Mouse (Mus musculus) adrenal gland, postnatal 14 days (tissue): ENCODE measurements around the gene Ap5z1. TPM values are rescaled to one million over a fixed set of nuclear protein-coding genes. Genes with fewer than 3 reads are reported as not detected.
A peak's percentile ranks its signal among the peaks of the same experiment; 100 is the strongest.

Source experiments
- DNase-seq: peaks from one replicate; pipeline ENCODE4 v3.0.0; 2021; ENCODE audit warnings: mixed read lengths
- total RNA-seq: library from RNA; stranded (reverse); gene quantifications from 2 replicates; pipeline ENCODE4 v1.2.3, GENCODE M21; 2021

Ap5z1 gene
- total RNA-seq, 1 experiment from 2014 or later = 12.5 TPM

GRCm38 (mm10) chr5:142439911-142440432 lies 23.8 kb upstream of the Ap5z1 start:
- no peak for DNase-seq

- DNase-seq = peak; percentile 95
Observed at GRCm38 (mm10) chr5:142440451-142441147, 23.1 kb upstream of the Ap5z1 start.

- no peak for DNase-seq
Observed at GRCm38 (mm10) chr5:142441332-142442044, 22.3 kb upstream of the Ap5z1 start.

DNA sequence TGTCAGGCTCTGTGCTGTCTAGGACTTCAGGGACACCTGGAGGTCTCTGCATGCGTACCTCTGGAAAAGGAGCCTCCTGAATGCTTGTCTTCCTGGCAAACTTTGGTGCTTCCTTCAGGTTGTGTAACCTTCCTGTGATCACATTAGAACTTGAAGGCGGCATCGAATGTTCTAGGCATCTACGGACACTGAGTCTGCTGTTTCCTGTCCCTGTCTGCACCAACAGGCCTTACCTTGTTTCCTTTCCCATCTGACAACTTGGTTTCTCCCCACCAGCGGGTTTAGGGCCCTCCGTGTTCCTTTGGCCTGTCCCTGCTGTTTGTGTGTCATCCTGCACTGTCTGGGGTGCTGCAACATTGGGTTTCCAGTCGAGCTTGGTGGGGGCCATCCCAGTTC lies 21.7 kb upstream of the Ap5z1 start:
- no peak for DNase-seq

DNA sequence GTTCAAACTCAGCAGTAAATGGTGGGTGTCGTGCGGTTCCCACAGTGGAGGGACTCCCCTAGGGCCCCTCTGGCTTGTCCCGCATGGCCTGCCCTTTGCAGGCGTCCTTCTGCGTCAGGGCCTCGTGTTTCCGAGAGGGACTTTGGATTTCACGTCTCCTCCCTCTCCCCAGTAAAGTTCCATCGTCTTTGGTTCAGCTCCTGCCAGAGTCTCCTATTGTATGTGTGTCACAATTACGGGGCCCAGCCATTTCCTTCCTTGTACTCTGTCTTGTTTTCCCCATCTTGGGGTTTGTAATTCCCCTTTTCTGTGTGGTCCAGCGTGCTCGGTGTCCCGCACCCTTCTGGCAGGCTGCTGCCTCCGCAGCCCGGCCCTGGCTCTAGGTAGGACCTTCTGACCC lies 20.2 kb upstream of the Ap5z1 start:
- DNase-seq = no peak

DNA sequence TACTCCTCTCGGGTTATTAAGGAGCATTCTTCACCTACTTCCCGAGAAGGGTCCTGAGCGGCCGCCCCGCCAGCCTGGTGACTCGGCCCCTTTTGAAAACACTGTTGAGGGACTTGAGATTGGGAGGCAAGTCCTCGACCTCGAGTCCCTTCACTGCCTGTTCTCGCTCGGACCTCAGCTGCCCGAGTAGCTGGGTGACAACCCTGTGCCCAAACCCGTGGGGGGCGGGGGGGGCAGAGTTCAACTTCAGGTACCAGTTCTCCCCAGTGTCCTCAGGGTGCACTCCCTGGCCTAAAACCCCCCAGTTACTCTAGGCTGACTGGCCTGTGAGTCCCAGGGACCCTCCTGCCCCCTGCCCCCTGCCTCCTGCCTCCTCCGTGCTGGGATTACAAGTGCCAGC lies 19.8 kb upstream of the Ap5z1 start:
- DNase-seq = no peak

DNA sequence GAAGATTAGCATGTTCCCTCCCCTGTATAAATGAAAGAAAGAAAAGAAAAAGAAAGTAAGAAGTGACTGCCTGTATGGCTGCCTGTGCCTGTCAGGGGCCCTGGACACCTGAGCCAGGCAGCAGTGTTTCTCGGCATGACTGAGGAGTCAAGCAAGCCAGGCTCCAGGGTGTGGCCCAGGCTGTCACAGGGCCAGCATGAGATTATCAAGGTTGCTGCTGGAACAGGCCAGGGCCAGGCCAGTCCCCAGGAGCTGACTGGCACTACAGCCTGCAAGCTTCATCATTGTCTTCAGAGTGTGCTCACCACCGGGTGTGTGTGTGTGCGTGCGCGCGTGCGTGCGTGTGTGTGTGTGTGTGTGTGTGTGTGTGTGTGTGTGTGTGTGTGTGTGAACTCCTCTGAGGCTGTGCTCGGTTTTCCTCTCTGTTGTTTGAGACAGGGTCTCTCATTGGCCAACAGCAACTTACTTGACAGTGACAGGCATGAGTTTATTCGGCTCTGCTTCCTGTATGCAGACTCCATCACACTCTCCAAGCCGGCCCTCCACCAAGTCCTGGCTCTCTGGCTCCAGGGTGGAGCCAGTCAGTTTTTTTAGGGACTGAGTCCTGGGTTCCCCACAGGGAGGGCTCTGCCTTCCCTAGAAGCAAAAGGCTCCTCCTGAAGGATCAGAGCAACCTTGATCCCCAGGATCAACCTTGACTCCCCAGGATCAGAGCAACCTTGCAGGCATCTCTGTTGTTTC lies 18.8 kb upstream of the Ap5z1 start:
- peak; percentile 82 for DNase-seq

GRCm38 (mm10) chr5:142445709-142446108 lies 18.0 kb upstream of the Ap5z1 start:
- peak; percentile 67 for DNase-seq

DNA sequence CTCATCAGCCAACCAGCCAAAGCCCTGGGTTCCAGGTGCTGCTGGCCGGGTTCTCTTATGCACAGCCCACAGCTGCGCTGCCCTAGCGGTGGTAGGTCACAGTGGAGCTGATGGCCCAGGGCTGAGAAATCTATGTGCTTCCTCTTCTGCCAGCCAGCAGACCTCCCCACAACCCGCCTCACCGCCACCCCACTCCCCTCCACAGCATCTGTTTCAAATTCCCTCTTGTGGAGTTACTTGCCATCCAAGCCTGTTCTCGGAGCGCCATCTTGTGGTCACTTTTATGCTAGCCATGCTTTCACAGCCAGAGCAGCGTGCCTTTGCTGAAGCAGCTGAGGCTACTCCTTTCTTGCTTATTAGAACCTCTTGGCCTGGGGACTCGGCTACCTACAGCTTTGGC lies 15.7 kb upstream of the Ap5z1 start:
- peak; percentile 92 for DNase-seq

DNA sequence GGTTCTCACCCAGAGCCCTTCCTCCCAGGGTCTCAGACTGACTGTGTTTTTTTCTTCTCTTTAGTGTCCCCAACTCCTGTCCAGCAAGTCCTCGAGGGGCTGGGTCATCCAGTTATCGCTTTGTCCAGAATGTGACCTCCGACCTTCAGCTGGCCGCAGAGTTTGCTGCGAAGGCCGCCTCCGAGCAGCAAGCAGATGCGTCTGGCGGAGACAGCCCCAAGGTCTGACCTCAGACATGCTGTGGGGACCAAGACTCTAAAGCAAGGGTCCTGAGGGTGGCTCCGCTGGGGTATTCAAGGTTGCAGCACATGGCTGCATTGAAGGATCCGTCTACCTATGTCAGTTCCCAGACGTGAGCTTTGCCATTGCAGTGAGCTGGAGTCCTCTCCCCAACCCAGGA lies 15.1 kb upstream of the Ap5z1 start:
- no peak for DNase-seq

DNA sequence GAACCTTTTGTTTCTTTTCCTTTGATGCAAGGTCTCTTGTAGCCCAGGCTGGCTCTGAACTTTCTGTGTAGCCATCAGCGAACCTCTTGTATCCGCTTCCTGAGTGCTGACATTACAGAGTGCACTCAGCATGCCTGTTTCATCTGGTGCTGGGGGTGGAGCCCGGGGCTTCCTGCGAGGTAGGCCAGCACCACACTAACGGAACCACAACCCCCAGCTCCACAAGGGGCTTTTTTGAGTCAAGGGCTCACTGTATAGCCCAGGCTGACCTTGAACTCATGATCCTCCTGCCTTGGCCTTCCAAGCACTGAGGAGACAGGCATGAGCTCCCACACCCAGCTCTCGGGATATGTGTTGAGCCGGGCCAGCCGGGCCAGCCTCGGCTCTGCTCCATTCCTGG lies 12.9 kb upstream of the Ap5z1 start:
- DNase-seq = no peak

DNA sequence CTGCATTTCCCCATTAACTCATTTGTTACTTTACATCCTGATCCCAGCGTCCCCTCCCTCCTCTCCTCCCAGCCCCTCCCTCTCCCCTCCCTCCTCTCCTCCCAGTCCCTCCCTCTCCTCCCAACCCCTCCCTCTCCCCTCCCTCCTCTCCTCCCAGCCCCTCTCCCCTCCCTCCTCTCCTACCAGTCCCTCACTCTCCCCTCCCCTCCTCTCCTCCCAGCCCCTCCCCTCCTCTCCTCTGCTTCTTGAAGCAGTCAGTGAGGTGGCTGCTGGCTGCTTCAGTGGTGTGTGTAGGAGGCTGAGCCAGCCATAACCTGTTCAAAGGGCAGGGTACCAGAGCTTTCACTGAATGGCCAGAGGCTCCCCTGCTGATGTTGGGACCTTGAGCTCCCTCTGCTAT lies 12.0 kb upstream of the Ap5z1 start:
- DNase-seq = no peak

DNA sequence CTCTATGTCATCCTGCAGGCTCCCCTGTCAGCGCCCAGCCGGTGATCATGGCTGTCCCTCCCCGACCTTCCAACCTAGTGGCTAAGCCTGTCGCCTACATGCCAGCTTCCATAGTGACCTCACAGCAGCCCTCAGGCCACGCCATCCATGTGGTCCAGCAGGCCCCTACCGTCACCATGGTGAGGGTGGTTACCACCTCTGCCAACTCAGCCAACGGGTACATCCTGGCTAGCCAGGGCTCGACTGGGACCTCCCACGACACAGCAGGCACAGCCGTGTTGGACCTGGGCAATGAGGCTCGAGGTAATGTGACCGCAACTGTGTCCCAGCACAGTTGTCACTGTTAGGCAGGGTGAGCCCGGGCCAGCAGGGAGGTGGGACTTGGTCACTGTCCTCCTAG lies 10.0 kb upstream of the Ap5z1 start:
- no peak for DNase-seq

DNA sequence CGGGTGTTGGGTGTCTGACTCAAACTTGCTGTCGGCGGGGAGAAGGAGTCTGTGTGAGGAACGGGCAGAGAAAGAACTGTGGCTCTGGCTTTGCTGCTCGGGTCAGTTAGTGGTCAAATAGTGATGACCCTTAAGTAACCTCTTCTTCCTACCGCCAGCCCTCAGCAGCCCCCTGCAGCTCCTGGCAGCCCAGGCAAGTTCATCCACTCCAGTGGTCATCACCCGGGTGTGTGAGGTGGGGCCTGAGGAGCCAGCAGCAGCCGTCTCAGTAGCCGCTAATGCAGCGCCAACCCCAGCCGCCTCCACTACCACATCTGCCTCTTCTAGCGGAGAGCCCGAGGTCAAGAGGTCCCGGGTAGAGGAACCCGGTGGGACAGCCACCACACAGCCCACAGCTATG lies 7.4 kb upstream of the Ap5z1 start:
- DNase-seq = no peak

- peak; percentile 55 for DNase-seq
Observed at GRCm38 (mm10) chr5:142457345-142457744, 6.4 kb upstream of the Ap5z1 start.

DNA sequence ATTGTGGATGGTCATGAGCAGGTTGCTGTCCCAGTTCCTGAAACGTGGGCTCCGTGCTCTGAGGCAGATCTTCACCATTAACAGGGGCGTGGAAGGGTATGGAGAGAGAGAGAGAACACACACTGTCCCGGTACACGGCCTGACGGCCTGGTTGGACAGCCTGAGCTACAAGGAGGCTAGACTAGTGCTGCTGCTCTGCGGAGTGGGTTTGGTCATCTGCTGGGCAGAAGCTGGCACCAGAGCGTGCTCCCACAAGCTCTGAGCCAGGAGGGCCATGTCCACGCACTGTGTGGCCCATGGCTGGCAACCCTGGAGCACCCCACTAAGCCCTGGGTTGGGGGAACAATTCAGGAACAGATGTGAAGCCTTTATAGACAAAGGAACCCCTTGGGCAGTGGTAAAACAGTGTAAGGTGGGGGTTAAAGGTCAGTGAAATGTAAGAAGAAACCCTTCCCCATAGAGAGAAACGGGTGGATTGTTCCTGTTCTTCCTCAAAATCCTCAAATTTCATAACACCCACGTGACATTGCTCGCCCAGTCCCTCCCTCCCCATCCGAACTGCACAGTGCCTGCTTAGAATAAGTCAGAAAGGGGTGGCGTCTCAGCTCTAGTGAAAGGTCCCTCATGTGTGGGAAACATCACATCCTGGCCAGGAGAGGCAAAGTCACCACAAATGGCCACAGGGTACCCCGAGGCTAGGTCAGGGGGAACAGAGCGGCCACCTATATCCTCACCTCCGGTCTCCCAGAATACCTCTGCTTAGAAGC lies 4.8 kb upstream of the Ap5z1 start:
- no peak for DNase-seq

DNA sequence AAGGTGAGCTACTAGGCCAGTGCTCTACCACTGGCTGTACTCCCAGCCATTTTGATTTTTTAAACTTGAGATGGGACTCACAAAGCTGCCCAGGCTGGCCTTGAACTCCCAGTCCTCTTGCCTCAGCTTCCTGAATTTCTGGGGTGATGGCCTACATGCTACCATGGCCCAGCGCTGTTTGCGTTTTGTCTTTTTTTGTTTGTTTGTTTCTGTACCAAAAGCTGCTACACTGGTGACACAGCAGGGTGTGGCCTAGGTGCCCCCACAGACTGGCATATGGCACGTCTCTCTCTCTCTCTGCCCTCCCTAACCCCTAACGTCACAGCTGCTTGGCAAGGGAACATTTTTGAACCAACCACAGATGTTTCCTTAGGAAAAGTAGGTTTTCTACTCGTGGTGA lies 3.9 kb upstream of the Ap5z1 start:
- DNase-seq = no peak

GRCm38 (mm10) chr5:142461942-142462640 lies 1.7 kb upstream of the Ap5z1 start:
- no peak for DNase-seq

- DNase-seq = no peak
Observed at GRCm38 (mm10) chr5:142462641-142462948, 1.1 kb upstream of the Ap5z1 start.

GRCm38 (mm10) chr5:142463011-142463410 lies 733 bp upstream of the Ap5z1 start:
- DNase-seq = no peak

DNA sequence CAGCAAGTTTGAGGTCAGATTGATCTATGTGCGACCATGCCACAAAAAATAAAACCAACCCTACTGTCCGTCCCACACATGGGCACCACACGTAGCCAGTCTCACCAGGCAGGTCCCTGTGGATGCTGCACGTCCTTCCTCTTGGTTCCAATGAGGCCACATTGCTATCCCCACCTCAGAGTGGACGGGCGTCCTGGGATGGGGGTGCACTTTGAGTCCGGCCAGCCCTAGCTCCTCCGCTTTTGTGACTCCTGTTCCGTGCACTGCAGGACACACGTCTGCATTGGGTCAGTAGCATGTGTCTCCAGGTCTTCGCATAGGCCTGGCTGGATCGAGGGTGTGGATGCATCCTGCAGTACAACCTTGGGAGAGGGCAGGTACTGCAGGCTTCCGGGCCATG lies 4.6 kb downstream of the Ap5z1 start:
- no peak for DNase-seq

- peak; percentile 82 for DNase-seq
Observed at GRCm38 (mm10) chr5:142469796-142470195, 6.1 kb downstream of the Ap5z1 start.
